Mouse (Mus musculus) spleen, adult 2 months (tissue): ENCODE results near the gene Btbd18.

Experiments
- CTCF ChIP-seq: fragments of 200-500 bp; IDR thresholded peaks from 2 replicates; pipeline ENCODE4 v1.5.1; 2011; ENCODE audit warnings: mild to moderate bottlenecking, inconsistent platforms; ENCODE audit not compliant: insufficient read depth, insufficient read length, insufficient replicate concordance; ENCODE audit errors: extremely low read depth
- POLR2A ChIP-seq: fragments of 200-500 bp; IDR thresholded peaks from 2 replicates; pipeline ENCODE4 v1.6.1; 2011; ENCODE audit warnings: low read depth, low read length, inconsistent platforms

DNA sequence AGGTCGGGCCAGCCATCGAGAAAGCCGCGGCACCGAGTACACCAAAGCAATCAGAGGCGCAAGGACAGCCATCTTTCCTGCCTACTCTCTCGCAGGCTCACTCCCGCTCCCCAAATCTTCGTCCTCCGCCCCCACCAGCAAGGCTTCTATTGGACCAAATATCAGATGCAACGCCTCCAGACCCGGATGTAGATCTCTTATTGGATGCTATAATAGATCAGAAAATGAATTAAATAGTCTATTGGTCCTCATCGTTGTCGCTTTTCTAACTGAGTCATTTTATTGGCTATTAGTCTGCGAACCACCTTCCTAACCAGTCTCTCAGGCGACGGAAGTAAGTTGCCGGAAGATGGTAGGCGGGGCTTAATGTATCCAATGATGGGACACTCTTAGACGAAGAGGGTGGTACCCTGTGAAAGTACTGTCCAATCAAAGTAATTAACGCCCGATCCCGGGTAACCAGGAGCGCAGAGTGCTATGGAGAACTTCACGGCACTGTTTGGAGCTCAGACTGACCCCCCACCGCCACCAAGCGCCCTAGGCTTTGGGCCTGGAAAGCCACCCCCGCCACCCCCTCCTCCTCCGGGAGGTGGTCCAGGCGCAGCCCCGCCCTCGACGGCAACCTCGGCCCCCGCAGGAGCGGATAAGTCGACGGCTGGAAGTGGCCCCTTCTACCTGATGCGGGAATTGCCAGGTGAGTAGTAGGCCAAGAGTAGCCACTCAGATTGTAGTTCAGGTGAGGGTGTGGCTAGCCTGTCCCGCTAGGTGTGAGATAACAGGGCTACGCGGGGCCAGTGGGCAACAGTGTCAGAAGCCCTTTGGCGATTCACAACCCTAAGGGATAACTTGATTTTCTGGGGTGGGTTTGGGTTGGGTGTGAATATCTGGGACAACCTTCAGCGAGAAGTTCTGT is 19.3 kb downstream of the Btbd18 start, which contains the start of the genes Gm28635 and Med19:
- TF ChIP-seq CTCF (no peak), POLR2A (0 out of 2 replicates have a peak, but pooled peaks have one; percentile 29)
